Mouse (Mus musculus) MEL (cell line): ENCODE measurements around the gene Wdr70. TPM values are rescaled to one million over a fixed set of nuclear protein-coding genes. Genes with fewer than 3 reads are reported as not detected.

Experiments used
- DNase-seq: peaks from one replicate; pipeline ENCODE4 v3.0.0; 2011; ENCODE audit warnings: low read depth, low spot score
- H3K27ac ChIP-seq: 2 replicates; pipeline ENCODE4 v1.5.1; 2012; ENCODE audit warnings: low read depth, mild to moderate bottlenecking, control low read depth, low read length, moderate library complexity; ENCODE audit not compliant: control insufficient read depth
- H3K27me3 ChIP-seq, 2 experiments: fragments of 150-350 bp in 1 of 2; sonication (generic) in 1 of 2; 2 replicates each; pipeline ENCODE4 v1.6.1; 2012; ENCODE audit warnings: low read length in 2 of 2, mild to moderate bottlenecking in 2 of 2, improper control_type of control experiment in 1 of 2, moderate library complexity in 1 of 2; ENCODE audit not compliant: insufficient read depth in 2 of 2, control insufficient read depth in 1 of 2
- H3K36me3 ChIP-seq, 2 experiments: 2 replicates each; pipeline ENCODE4 v1.6.1; 2012 to 2014; ENCODE audit warnings: low read length in 2 of 2, improper control_type of control experiment in 1 of 2, inconsistent platforms in 1 of 2, mild to moderate bottlenecking in 1 of 2; ENCODE audit not compliant: insufficient read depth in 2 of 2, control insufficient read depth in 1 of 2
- H3K4me1 ChIP-seq, 2 experiments: fragments of 150-350 bp in 1 of 2; sonication (generic) in 1 of 2; 2 replicates each; pipeline ENCODE4 v1.6.1; 2012; ENCODE audit warnings: low read length in 2 of 2, improper control_type of control experiment in 1 of 2, mild to moderate bottlenecking in 1 of 2; ENCODE audit not compliant: insufficient read depth in 2 of 2, control insufficient read depth in 1 of 2
- H3K4me3 ChIP-seq, 2 experiments: fragments of 150-350 bp in 1 of 2; sonication (generic) in 1 of 2; 2 replicates each; pipeline ENCODE4 v1.5.1; 2012; ENCODE audit warnings: low read depth in 2 of 2, low read length in 2 of 2, mild to moderate bottlenecking in 2 of 2, moderate library complexity in 2 of 2, control low read depth in 1 of 2, improper control_type of control experiment in 1 of 2; ENCODE audit not compliant: control insufficient read depth in 1 of 2, insufficient read depth in 1 of 2
- H3K79me2 ChIP-seq: 2 replicates; pipeline ENCODE4 v1.6.1; 2012; ENCODE audit warnings: mild to moderate bottlenecking, low read length, moderate library complexity; ENCODE audit not compliant: control insufficient read depth, poor library complexity, insufficient read depth
- H3K9ac ChIP-seq: 2 replicates; pipeline ENCODE4 v1.6.1; 2012; ENCODE audit warnings: low read depth, mild to moderate bottlenecking, control low read depth, low read length, moderate library complexity; ENCODE audit not compliant: control insufficient read depth, poor library complexity, severe bottlenecking
- H3K9me3 ChIP-seq: fragments of 150-350 bp; sonication (generic); replicated peaks from 2 replicates; pipeline ENCODE4 v1.6.1; 2012; ENCODE audit warnings: mild to moderate bottlenecking, low read length, improper control_type of control experiment, moderate library complexity; ENCODE audit not compliant: insufficient read depth
- CHD1 ChIP-seq: IDR thresholded peaks from 2 replicates; pipeline ENCODE4 v1.6.1; 2012; ENCODE audit warnings: low read depth, mild to moderate bottlenecking, inconsistent platforms, low read length, improper control_type of control experiment
- E2F4 ChIP-seq: IDR thresholded peaks from 2 replicates; pipeline ENCODE4 v1.6.1; 2011; ENCODE audit warnings: low read depth, low read length, improper control_type of control experiment, borderline replicate concordance
- ELF1 ChIP-seq: IDR thresholded peaks from 2 replicates; pipeline ENCODE4 v1.6.1; 2014; ENCODE audit warnings: low read depth, mild to moderate bottlenecking, inconsistent platforms, low read length, improper control_type of control experiment, moderate library complexity
- EP300 ChIP-seq, 2 experiments: IDR thresholded peaks; 2 replicates each; pipeline ENCODE4 v1.6.1; 2011; ENCODE audit warnings: improper control_type of control experiment in 2 of 2, low read length in 2 of 2, low read depth in 1 of 2, mild to moderate bottlenecking in 1 of 2
- GABPA ChIP-seq: IDR thresholded peaks from 2 replicates; pipeline ENCODE4 v1.6.1; 2012; ENCODE audit warnings: low read depth, mild to moderate bottlenecking, inconsistent platforms, low read length, improper control_type of control experiment, moderate library complexity
- JUND ChIP-seq: IDR thresholded peaks from 2 replicates; pipeline ENCODE4 v1.6.1; 2011; ENCODE audit warnings: low read depth, mild to moderate bottlenecking, improper control_type of control experiment, low read length
- KAT2A ChIP-seq: conservative IDR thresholded peaks from 2 replicates; pipeline ENCODE4 v1.6.1; 2012; ENCODE audit warnings: low read depth, low read length, improper control_type of control experiment, inconsistent platforms
- MAX ChIP-seq: IDR thresholded peaks from 2 replicates; pipeline ENCODE4 v1.6.1; 2011; ENCODE audit warnings: low read length, improper control_type of control experiment
- MAZ ChIP-seq: IDR thresholded peaks from 2 replicates; pipeline ENCODE4 v1.6.1; 2012; ENCODE audit warnings: low read depth, mild to moderate bottlenecking, inconsistent platforms, low read length, improper control_type of control experiment
- MEF2A ChIP-seq: IDR thresholded peaks from 2 replicates; pipeline ENCODE4 v1.6.1; 2014; ENCODE audit warnings: low read depth, mild to moderate bottlenecking, inconsistent platforms, low read length, improper control_type of control experiment; ENCODE audit not compliant: poor library complexity, insufficient replicate concordance, severe bottlenecking; ENCODE audit errors: extremely low read depth
- MYB ChIP-seq: IDR thresholded peaks from 2 replicates; pipeline ENCODE4 v1.6.1; 2011; ENCODE audit warnings: mild to moderate bottlenecking, low read depth, low read length, improper control_type of control experiment
- NELFE ChIP-seq: IDR thresholded peaks from 2 replicates; pipeline ENCODE4 v1.6.1; 2011; ENCODE audit warnings: low read depth, low read length, improper control_type of control experiment
- NRF1 ChIP-seq: IDR thresholded peaks from 2 replicates; pipeline ENCODE4 v1.6.1; 2014; ENCODE audit warnings: low read depth, mild to moderate bottlenecking, inconsistent platforms, low read length, improper control_type of control experiment, moderate library complexity; ENCODE audit not compliant: poor library complexity, insufficient read depth, severe bottlenecking
- POLR2A ChIP-seq, 2 experiments: IDR thresholded peaks; 2 replicates each; pipeline ENCODE4 v1.6.1; 2011 to 2012; ENCODE audit warnings: low read length in 2 of 2, mild to moderate bottlenecking in 2 of 2, control low read depth in 1 of 2, improper control_type of control experiment in 1 of 2, low read depth in 1 of 2, moderate library complexity in 1 of 2; ENCODE audit not compliant: control insufficient read depth in 1 of 2, insufficient read depth in 1 of 2, poor library complexity in 1 of 2
- POLR2AphosphoS5 ChIP-seq: IDR thresholded peaks from 2 replicates; pipeline ENCODE4 v1.6.1; 2012; ENCODE audit warnings: low read depth, borderline replicate concordance, mild to moderate bottlenecking, inconsistent platforms, low read length, moderate library complexity, mixed read lengths
- TBP ChIP-seq: IDR thresholded peaks from 2 replicates; pipeline ENCODE4 v1.8.0; 2011; ENCODE audit warnings: low read depth, low read length, improper control_type of control experiment
- TCF12 ChIP-seq: IDR thresholded peaks from 2 replicates; pipeline ENCODE4 v1.6.1; 2014; ENCODE audit warnings: low read depth, mild to moderate bottlenecking, inconsistent platforms, low read length, improper control_type of control experiment, moderate library complexity
- UBTF ChIP-seq: IDR thresholded peaks from 2 replicates; pipeline ENCODE4 v1.6.1; 2012; ENCODE audit warnings: low read depth, mild to moderate bottlenecking, inconsistent platforms, low read length, improper control_type of control experiment, moderate library complexity, borderline replicate concordance; ENCODE audit not compliant: insufficient read depth
- USF2 ChIP-seq, 2 experiments: IDR thresholded peaks; 2 replicates each; pipeline ENCODE4 v1.6.1; 2011 to 2012; ENCODE audit warnings: improper control_type of control experiment in 2 of 2, low read length in 2 of 2, borderline replicate concordance in 1 of 2, inconsistent platforms in 1 of 2, low read depth in 1 of 2, mild to moderate bottlenecking in 1 of 2; ENCODE audit not compliant: insufficient read depth in 1 of 2
- polyA plus RNA-seq, 2 experiments: library from polyadenylated mRNA; stranded (reverse) in 1 of 2; unstranded in 1 of 2; fragments of >175 nt in 1 of 2; fragments of >200 nt in 1 of 2; gene quantifications; 2 replicates each; pipeline versions ENCODE4 v1.2.1 to v1.2.4; 2012; ENCODE audit warnings: low replicate concordance in 2 of 2, low read depth in 1 of 2; ENCODE audit not compliant: insufficient read length in 2 of 2, insufficient read depth in 1 of 2, missing spikeins in 1 of 2
- total RNA-seq: library from RNA; depleted of rRNA; stranded (reverse); fragments of 300-350 nt; gene quantifications from 2 replicates; pipeline ENCODE4 v1.2.3, GENCODE M21; 2012

Wdr70 gene
- total and polyA plus RNA-seq, 3 experiments, result 40.7 to 48.8 TPM; not detected in 1

DNA sequence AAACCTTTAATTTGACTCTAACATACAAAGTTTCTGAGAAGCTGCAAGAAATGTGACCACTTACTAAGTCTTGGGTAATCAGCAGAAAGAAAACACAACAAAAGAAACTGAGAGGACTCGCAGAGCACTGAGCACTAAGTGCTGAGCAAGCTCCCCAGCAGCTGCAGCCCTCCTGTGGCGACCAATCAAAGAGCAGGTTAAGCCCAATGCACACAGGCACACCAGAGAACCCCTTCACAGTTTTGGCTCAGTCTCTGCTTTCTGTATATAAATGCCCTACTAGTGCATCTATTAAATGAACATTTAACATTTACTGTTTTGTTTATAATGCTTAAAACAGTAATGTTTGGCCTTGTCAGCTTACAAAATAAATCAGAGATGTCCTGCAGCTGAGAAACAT, 137.5 kb downstream of the Wdr70 start:
- Histone ChIP-seq H3K4me3 (no peak overlapping the region), H3K27ac (no peak overlapping the region), H3K79me2 (no peaks in the 10 kb centered on the region), H3K36me3 (no peaks in the 10 kb centered on the region; a peak in 1 of 4 replicates), H3K9me3 (no peaks in the 10 kb centered on the region), H3K4me1 (no peaks in the 10 kb centered on the region), H3K9ac (no peak overlapping the region), H3K27me3 (no peaks in the 10 kb centered on the region)
- TF ChIP-seq MEF2A (no peak), MYB (no peak)
- DNase-seq, result no peak

DNA sequence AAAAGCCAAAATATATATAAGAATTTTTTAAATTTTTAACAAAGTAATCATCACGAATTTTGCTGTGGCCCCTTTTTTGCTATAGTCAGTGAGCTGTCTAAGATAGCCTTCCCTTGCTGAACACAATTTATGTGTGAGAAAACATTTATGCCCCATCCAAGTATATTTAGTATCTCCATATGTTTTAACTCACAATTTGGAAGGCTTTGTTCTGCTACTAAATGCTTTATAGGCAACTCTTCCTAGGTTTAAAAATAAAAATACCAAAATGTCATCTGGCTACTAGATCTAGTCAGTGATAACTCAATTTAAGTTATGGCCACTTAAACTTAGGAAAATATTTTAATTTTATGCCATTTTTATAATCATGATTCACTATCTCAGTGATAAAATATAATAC, 142.1 kb downstream of the Wdr70 start:
- Histone ChIP-seq H3K9me3 (no peaks in the 10 kb centered on the region), H3K27me3 (no peaks in the 10 kb centered on the region)

DNA sequence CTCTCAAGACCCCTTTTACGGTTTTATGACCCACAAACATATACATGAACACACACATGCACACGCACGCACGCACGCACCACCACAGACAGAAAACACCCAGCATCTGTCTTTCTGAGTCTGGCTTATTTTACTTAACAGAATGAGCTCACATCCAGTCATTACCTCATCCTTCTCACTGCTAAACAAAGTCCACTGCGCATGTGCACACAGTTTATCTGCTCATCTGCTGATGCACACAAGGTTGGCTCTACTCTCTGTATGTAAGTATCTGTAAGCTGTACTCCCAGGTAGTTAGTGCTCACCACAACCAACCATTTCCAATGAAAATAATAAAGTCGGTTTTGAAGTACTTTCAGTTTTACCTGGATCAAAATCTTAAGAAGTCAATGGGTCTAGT, 148.4 kb downstream of the Wdr70 start:
- Histone ChIP-seq H3K36me3 (no peaks in the 10 kb centered on the region), H3K4me1 (no peaks in the 10 kb centered on the region), H3K4me3 (no peak overlapping the region), H3K27ac (no peak overlapping the region), H3K9me3 (no peaks in the 10 kb centered on the region), H3K9ac (no peak overlapping the region), H3K79me2 (no peaks in the 10 kb centered on the region), H3K27me3 (no peaks in the 10 kb centered on the region)
- DNase-seq, result no peak
- TF ChIP-seq MAZ, result no peak
- no peak for TF ChIP-seq POLR2A (IDR thresholded peaks at IDR 0.05; ENCODE audit: control insufficient read depth in 1 of 2, insufficient read depth in 1 of 2, low read depth in 1 of 2, low read length in 2 of 2, poor library complexity in 1 of 2)
- TF ChIP-seq MYB, result no peak
- TF ChIP-seq ELF1, result no peak
- no peak for TF ChIP-seq POLR2AphosphoS5
- TF ChIP-seq EP300 (IDR thresholded peaks at IDR 0.05; ENCODE audit: low read depth in 1 of 2, low read length in 2 of 2), result no peak
- no peak for TF ChIP-seq E2F4
- no peak for TF ChIP-seq MEF2A
- no peak for TF ChIP-seq NRF1

More for the DNA sequence above, 142.1 kb downstream of the Wdr70 start:
- no peaks in the 10 kb centered on the region for H3K4me1 ChIP-seq
- no peaks in the 10 kb centered on the region; a peak in 1 of 4 replicates for H3K36me3 ChIP-seq
- no peak overlapping the region for H3K9ac ChIP-seq
- H3K79me2 ChIP-seq, result no peaks in the 10 kb centered on the region
- no peak for TF ChIP-seq UBTF
- TF ChIP-seq KAT2A, result no peak
- no peak for TF ChIP-seq TBP
- no peak for TF ChIP-seq MAX
- TF ChIP-seq NELFE, result no peak
- no peak for TF ChIP-seq JUND
- TF ChIP-seq GABPA, result no peak
- no peak for TF ChIP-seq TCF12
- TF ChIP-seq POLR2A (IDR thresholded peaks at IDR 0.05; ENCODE audit: control insufficient read depth in 1 of 2, insufficient read depth in 1 of 2, low read depth in 1 of 2, low read length in 2 of 2, poor library complexity in 1 of 2), result no peak
- no peak for TF ChIP-seq USF2 (IDR thresholded peaks at IDR 0.05; ENCODE audit: borderline replicate concordance in 1 of 2, insufficient read depth in 1 of 2, low read depth in 1 of 2, low read length in 2 of 2)
- no peak for TF ChIP-seq CHD1
- no peak overlapping the region for H3K4me3 ChIP-seq
- H3K27ac ChIP-seq, result no peak overlapping the region
- no peak for DNase-seq
